Comparison of ENCODE assay signal across 21 mouse cellular contexts in genomic region chr16:95745685-95746084, GRCm38 (mm10). TPM values are rescaled to one million over a fixed set of nuclear protein-coding genes. Genes with fewer than 3 reads are reported as not detected.
DNase-seq lines count a peak whose midpoint lies in the region; ATAC-seq and TF ChIP-seq lines count a peak whose summit lies in the region.
"Had no signal": no experiment of that assay in that cellular context is flagged by ENCODE, and none has a peak within 500 bp of the region (broad histone marks: within the 10 kb centered on the region; RNA-seq: fewer than 3 reads in every experiment).

No protein-coding gene starts in this region.

- H3K4me3 ChIP-seq in embryonic facial prominence, embryonic 13.5 days: no peak overlapping the region
- H3K4me3 ChIP-seq in embryonic facial prominence, embryonic 10.5 days: no peak overlapping the region
- H3K4me3 ChIP-seq in heart, postnatal 0 days (ENCODE audit: low read depth, low read length): no peak overlapping the region
- H3K4me3 ChIP-seq in stomach, embryonic 14.5 days (ENCODE audit: low read depth, low read length): no peak overlapping the region
- H3K4me3 ChIP-seq in stomach, postnatal 0 days (ENCODE audit: low read depth, low read length): no peak overlapping the region
- H3K4me3 ChIP-seq in stomach, embryonic 16.5 days (replicated peaks; ENCODE audit: low read length): no peak overlapping the region
- H3K4me3 ChIP-seq: forebrain, embryonic 12.5 days; heart, embryonic 13.5 days; hindbrain, embryonic 13.5 days; intestine, embryonic 15.5 days had no signal

- H3K36me3 ChIP-seq in embryonic facial prominence, embryonic 13.5 days: no peaks in the 10 kb centered on the region
- no peaks in the 10 kb centered on the region for H3K36me3 ChIP-seq in embryonic facial prominence, embryonic 10.5 days (replicated peaks)
- H3K36me3 ChIP-seq in heart, postnatal 0 days (replicated peaks; ENCODE audit: control insufficient read depth, insufficient read depth, low read length): no peaks in the 10 kb centered on the region
- no peaks in the 10 kb centered on the region for H3K36me3 ChIP-seq in stomach, embryonic 14.5 days (ENCODE audit: control insufficient read depth, insufficient read depth, low read length)
- no peaks in the 10 kb centered on the region for H3K36me3 ChIP-seq in stomach, postnatal 0 days (ENCODE audit: control insufficient read depth, insufficient read depth, low read length)
- H3K36me3 ChIP-seq in stomach, embryonic 16.5 days (ENCODE audit: control insufficient read depth, insufficient read depth, low read length): no peaks in the 10 kb centered on the region
- H3K36me3 ChIP-seq: forebrain, embryonic 12.5 days; heart, embryonic 13.5 days; hindbrain, embryonic 13.5 days; intestine, embryonic 15.5 days had no signal

- intact Hi-C loops in heart, postnatal 36 days (cut with DNase I): no loop called here

- DNase-seq in embryonic facial prominence, embryonic 10.5 days (ENCODE audit: low spot score): no peak
- DNase-seq in heart, postnatal 0 days (ENCODE audit: low spot score): no peak
- no peak for DNase-seq in heart, postnatal 36 days
- no peak for DNase-seq in stomach, postnatal 0 days (ENCODE audit: low spot score)
- DNase-seq in spleen, postnatal 36 days (ENCODE audit: low spot score in 2 of 2): no peak
- DNase-seq: adrenal gland, postnatal 14 days; B cell, adult 2 months; cerebellum, adult 18-20 months; cerebellum, adult 9-11 months; cerebellum, postnatal 36 days; gastrocnemius, postnatal 25 days had no signal

- no peak for TF ChIP-seq CTCF in heart, postnatal 0 days (IDR thresholded peaks at IDR 0.05; ENCODE audit: low read depth)
- TF ChIP-seq CTCF in stomach, postnatal 0 days (IDR thresholded peaks at IDR 0.05; ENCODE audit: low read depth): no peak

- peak overlapping the region; percentile 68; the same call in 1 of the 2 replicates for H3K27ac ChIP-seq in embryonic facial prominence, embryonic 13.5 days
- H3K27ac ChIP-seq in embryonic facial prominence, embryonic 10.5 days (replicated peaks): no peak overlapping the region
- H3K27ac ChIP-seq in heart, postnatal 0 days (ENCODE audit: low read depth): peak overlapping the region; percentile 60
- 0 out of 2 replicates have a peak overlapping the region, but pooled peaks have one; percentile 28 for H3K27ac ChIP-seq in stomach, embryonic 14.5 days (ENCODE audit: low read length)
- H3K27ac ChIP-seq in stomach, postnatal 0 days (replicated peaks): no peak overlapping the region
- peak overlapping the region; percentile 40; the same call in 1 of the 2 replicates for H3K27ac ChIP-seq in stomach, embryonic 16.5 days (ENCODE audit: low read length)
- H3K27ac ChIP-seq: forebrain, embryonic 12.5 days; heart, embryonic 13.5 days; hindbrain, embryonic 13.5 days; hindbrain, postnatal 0 days; intestine, embryonic 15.5 days had no signal

- no peak for ATAC-seq in embryonic facial prominence, embryonic 13.5 days (ENCODE audit: insufficient number of reproducible peaks, insufficient read depth, low FRiP score, low TSS enrichment, low read depth)
- ATAC-seq in heart, postnatal 0 days (ENCODE audit: insufficient read depth, low read depth): no peak
- no peak for ATAC-seq in stomach, embryonic 14.5 days (ENCODE audit: insufficient number of reproducible peaks, insufficient read depth, low FRiP score, low read depth)
- no peak for ATAC-seq in stomach, postnatal 0 days (ENCODE audit: low FRiP score, low TSS enrichment)
- ATAC-seq in stomach, embryonic 16.5 days (ENCODE audit: insufficient read depth, low FRiP score): no peak
- ATAC-seq: CD4-positive, CD25-positive, alpha-beta regulatory T cell, adult 4 months; forebrain, embryonic 16.5 days; hindbrain, postnatal 0 days; intestine, embryonic 15.5 days had no signal

- H3K4me2 ChIP-seq in embryonic facial prominence, embryonic 13.5 days: no peak overlapping the region
- H3K4me2 ChIP-seq in heart, postnatal 0 days (ENCODE audit: low read depth, low read length): no peak overlapping the region
- no peak overlapping the region for H3K4me2 ChIP-seq in stomach, embryonic 14.5 days (replicated peaks; ENCODE audit: low read depth, low read length)
- no peak overlapping the region for H3K4me2 ChIP-seq in stomach, postnatal 0 days (replicated peaks; ENCODE audit: low read depth)
- no peak overlapping the region for H3K4me2 ChIP-seq in stomach, embryonic 16.5 days (ENCODE audit: low read depth, low read length)
- H3K4me2 ChIP-seq: forebrain, embryonic 12.5 days; heart, embryonic 13.5 days; hindbrain, embryonic 13.5 days; intestine, embryonic 15.5 days had no signal

- H3K9me3 ChIP-seq in embryonic facial prominence, embryonic 13.5 days: no peaks in the 10 kb centered on the region
- H3K9me3 ChIP-seq in embryonic facial prominence, embryonic 10.5 days: no peaks in the 10 kb centered on the region; the same call in 1 of the 2 replicates
- no peaks in the 10 kb centered on the region for H3K9me3 ChIP-seq in heart, postnatal 0 days (replicated peaks; ENCODE audit: control insufficient read depth, low read length)
- H3K9me3 ChIP-seq in stomach, embryonic 14.5 days (ENCODE audit: control insufficient read depth, low read depth, low read length): no peaks in the 10 kb centered on the region
- H3K9me3 ChIP-seq in stomach, postnatal 0 days (ENCODE audit: control insufficient read depth, low read length): no peaks in the 10 kb centered on the region
- no peaks in the 10 kb centered on the region for H3K9me3 ChIP-seq in stomach, embryonic 16.5 days (replicated peaks; ENCODE audit: control insufficient read depth, low read length)
- H3K9me3 ChIP-seq: forebrain, embryonic 12.5 days; heart, embryonic 13.5 days; hindbrain, embryonic 13.5 days; intestine, embryonic 15.5 days had no signal

- H3K4me1 ChIP-seq in embryonic facial prominence, embryonic 13.5 days: peaks cover 58% of the 10 kb centered on the region
- H3K4me1 ChIP-seq in embryonic facial prominence, embryonic 10.5 days: peaks cover 26% of the 10 kb centered on the region
- H3K4me1 ChIP-seq in heart, postnatal 0 days (ENCODE audit: control insufficient read depth, insufficient read depth): peaks cover 18% of the 10 kb centered on the region
- peaks cover 40% of the 10 kb centered on the region for H3K4me1 ChIP-seq in stomach, embryonic 14.5 days (ENCODE audit: control insufficient read depth, insufficient read depth, low read length)
- peaks cover 19% of the 10 kb centered on the region for H3K4me1 ChIP-seq in stomach, postnatal 0 days (replicated peaks; ENCODE audit: control insufficient read depth, insufficient read depth)
- peaks cover 29% of the 10 kb centered on the region for H3K4me1 ChIP-seq in stomach, embryonic 16.5 days (ENCODE audit: control insufficient read depth, insufficient read depth, low read length)
- H3K4me1 ChIP-seq: forebrain, embryonic 12.5 days had no signal

- H3K27me3 ChIP-seq in embryonic facial prominence, embryonic 13.5 days: no peaks in the 10 kb centered on the region
- no peaks in the 10 kb centered on the region for H3K27me3 ChIP-seq in embryonic facial prominence, embryonic 10.5 days (replicated peaks; ENCODE audit: low read depth, poor library complexity, severe bottlenecking)
- no peaks in the 10 kb centered on the region for H3K27me3 ChIP-seq in heart, postnatal 0 days (ENCODE audit: control insufficient read depth, insufficient read depth, low read length)
- H3K27me3 ChIP-seq in stomach, embryonic 14.5 days (ENCODE audit: control insufficient read depth, insufficient read depth, low read length): no peaks in the 10 kb centered on the region
- H3K27me3 ChIP-seq in stomach, postnatal 0 days (ENCODE audit: control insufficient read depth, insufficient read depth, low read length): no peaks in the 10 kb centered on the region
- no peaks in the 10 kb centered on the region for H3K27me3 ChIP-seq in stomach, embryonic 16.5 days (ENCODE audit: control insufficient read depth, insufficient read depth, low read length)
- H3K27me3 ChIP-seq: forebrain, embryonic 12.5 days; heart, embryonic 13.5 days; hindbrain, embryonic 13.5 days; intestine, embryonic 15.5 days had no signal

- no peak overlapping the region for H3K9ac ChIP-seq in embryonic facial prominence, embryonic 13.5 days
- H3K9ac ChIP-seq in heart, postnatal 0 days (replicated peaks; ENCODE audit: low read depth, low read length): no peak overlapping the region
- H3K9ac ChIP-seq in stomach, embryonic 14.5 days (replicated peaks; ENCODE audit: low read depth, low read length): no peak overlapping the region
- no peak overlapping the region for H3K9ac ChIP-seq in stomach, postnatal 0 days (ENCODE audit: low read length)
- no peak overlapping the region for H3K9ac ChIP-seq in stomach, embryonic 16.5 days (ENCODE audit: low read length)
- H3K9ac ChIP-seq: forebrain, embryonic 12.5 days; heart, embryonic 13.5 days; hindbrain, embryonic 13.5 days; intestine, embryonic 15.5 days had no signal

- WGBS in embryonic facial prominence, embryonic 13.5 days: 75% methylated on average over 3 of the region's 3 CpGs
- 82% methylated on average over 3 of the region's 3 CpGs for WGBS in embryonic facial prominence, embryonic 10.5 days
- WGBS in heart, postnatal 0 days: 65% methylated on average over 3 of the region's 3 CpGs
- WGBS in stomach, embryonic 14.5 days: 74% methylated on average over 3 of the region's 3 CpGs
- 78% methylated on average over 3 of the region's 3 CpGs for WGBS in stomach, postnatal 0 days
- 77% methylated on average over 3 of the region's 3 CpGs for WGBS in stomach, embryonic 16.5 days

- no peak for TF ChIP-seq EP300 in heart, postnatal 0 days (IDR thresholded peaks at IDR 0.05; ENCODE audit: low read depth)
- TF ChIP-seq EP300 in stomach, postnatal 0 days (optimal IDR thresholded peaks at IDR 0.05): no peak

RNA-seq across cellular contexts. Expression of gene Ets2, which starts 43.8 kb away (rescaled TPM):
- 74.7 and 87.7 TPM in 2 replicates for polyA plus RNA-seq in embryonic facial prominence, embryonic 13.5 days (2015; fragmentation: Nextera tagmentation; extraction: Ambion mirVana)
- 32.6 and 33.2 TPM in 2 replicates for polyA plus RNA-seq in embryonic facial prominence, embryonic 10.5 days (2016; fragmentation: Nextera tagmentation; extraction: Ambion mirVana)
- 61.2 and 69.2 TPM in 2 replicates for total RNA-seq in heart, postnatal 0 days (2014; rRNA removed; ENCODE audit: low replicate concordance)
- 44.0 and 45.0 TPM in 2 replicates for polyA plus RNA-seq in heart, postnatal 0 days (2015; fragmentation: Nextera tagmentation; extraction: Ambion mirVana)
- total RNA-seq in heart, postnatal 36 days (2021): 100 to 1,000 TPM in 1 of 2 experiments, 10 to 100 TPM in 1; 78.2 to 109 TPM
- 37.9 and 45.1 TPM in 2 replicates for polyA plus RNA-seq in stomach, embryonic 14.5 days (2014; fragmentation: Nextera tagmentation; extraction: Ambion mirVana)
- polyA plus RNA-seq in stomach, postnatal 0 days (2015; fragmentation: Nextera tagmentation; extraction: Ambion mirVana): 35.1 and 38.1 TPM in 2 replicates
- 59.8 and 64.8 TPM in 2 replicates for polyA plus RNA-seq in stomach, embryonic 16.5 days (2015; fragmentation: Nextera tagmentation; extraction: Ambion mirVana)

Comparison
In these comparisons a context has a peak if more than half of its experiments do, and no peak if none do; other contexts are left out.
1. H3K27ac ChIP-seq: peak in embryonic facial prominence, embryonic 13.5 days (single experiment), heart, postnatal 0 days (single experiment), stomach, embryonic 14.5 days (single experiment) and stomach, embryonic 16.5 days (single experiment); none in embryonic facial prominence, embryonic 10.5 days (single experiment) and stomach, postnatal 0 days (single experiment).